Mouse (Mus musculus): Measurements from ENCODE around the gene Slc18a2.
A peak's percentile ranks its signal among the peaks of the same experiment; 100 is the strongest.

Gene Slc18a2

DNA sequence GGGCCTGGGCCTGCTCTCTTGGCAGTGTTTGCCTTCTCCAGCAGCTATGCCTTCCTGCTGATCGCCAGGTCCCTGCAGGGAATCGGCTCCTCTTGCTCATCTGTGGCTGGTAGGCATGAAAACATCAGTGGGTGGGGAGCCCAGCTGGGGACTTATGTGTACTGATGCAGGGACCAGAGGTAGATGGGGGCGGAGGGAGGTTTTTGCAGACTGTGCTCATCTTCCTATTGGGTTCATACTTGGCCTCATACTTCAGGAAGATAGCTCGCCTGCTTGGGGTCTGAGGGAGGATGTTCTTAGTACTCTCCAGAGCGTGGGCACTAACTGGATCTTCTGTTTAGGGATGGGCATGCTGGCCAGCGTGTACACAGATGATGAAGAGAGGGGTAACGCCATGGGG lies 12.5 kb downstream of the Slc18a2 start:
- no peak for DNase-seq (ENCODE audit: low read depth in 2 of 2, low spot score in 2 of 2)

DNA sequence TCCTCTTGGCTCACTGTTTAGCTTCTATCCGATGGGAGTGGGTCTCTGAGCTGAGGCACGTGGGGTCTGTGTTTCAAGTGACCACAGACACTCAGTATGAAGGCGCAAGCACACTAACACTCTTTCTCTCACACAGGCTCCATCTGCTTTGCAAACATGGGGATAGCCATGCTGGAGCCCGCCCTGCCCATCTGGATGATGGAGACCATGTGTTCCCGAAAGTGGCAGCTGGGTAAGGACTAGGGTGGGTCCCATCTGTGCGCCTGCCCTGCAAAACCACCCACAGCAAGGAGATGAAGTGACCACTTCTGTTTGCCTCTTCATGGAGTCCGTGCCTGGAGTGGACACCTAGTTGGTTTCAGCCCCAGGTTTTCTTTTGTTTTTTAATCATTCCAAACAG lies 15.7 kb downstream of the Slc18a2 start:
- DNase-seq (ENCODE audit: low read depth in 2 of 2, low spot score in 2 of 2): no peak

DNA sequence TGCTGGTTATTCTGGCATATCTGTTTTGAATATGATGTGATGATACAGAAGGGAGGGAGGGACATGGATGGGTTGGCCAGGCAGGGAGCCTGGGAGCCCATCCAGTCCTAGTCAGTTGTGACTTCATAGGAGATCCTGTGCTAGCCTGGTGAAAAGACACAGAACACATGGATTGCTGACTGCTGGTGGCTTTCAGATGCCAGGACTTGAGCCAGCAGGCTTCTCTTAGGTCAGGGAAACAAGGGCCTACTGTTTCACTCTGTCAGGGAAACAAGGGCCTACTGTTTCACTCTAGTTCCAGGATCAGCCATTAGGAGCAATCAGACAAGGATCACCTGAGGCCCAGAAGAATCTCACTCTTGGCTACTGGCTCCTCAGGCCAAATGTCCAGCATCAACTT lies 20.1 kb downstream of the Slc18a2 start:
- no peak for DNase-seq (ENCODE audit: low read depth in 2 of 2, low spot score in 2 of 2)

DNA sequence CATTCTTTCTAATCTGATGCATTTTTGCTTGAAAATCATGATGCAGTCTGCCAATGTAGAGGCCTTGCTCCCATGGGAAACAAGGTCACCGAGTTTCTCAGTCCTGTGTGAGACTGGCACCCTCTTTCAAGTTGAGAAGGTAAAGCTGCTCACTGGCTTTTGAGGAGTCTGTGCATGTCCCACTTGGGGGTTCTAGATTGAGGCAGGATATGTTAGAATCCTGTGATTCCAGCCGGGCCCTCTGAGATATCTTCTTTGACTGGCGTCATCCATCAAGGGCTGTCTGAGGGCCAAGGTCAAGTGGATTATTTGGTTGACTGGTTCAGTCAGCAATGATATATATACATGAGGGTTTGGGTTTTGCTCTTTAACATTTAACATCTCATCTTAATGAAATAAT lies 21.3 kb downstream of the Slc18a2 start:
- no peak for DNase-seq (ENCODE audit: low read depth in 2 of 2, low spot score in 2 of 2)

DNA sequence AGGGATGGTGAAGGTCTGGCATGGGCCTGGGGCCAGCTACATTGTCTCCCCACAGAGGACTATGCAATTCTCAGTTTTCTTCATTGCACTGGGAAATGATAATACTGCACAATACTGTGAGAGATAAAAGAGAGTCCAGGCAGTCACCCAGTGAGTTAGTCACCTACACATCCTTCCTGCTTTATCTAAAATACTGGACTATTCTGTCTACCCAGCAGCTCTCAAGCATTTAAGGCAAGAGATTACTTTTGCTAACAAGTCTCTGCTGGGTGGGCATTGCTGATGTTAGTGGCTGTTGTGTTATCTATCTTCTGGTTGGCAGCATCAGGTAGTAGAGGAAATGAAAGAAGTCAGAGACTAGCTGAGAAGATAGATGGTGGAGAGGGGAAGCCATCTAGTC lies 28.3 kb downstream of the Slc18a2 start:
- DNase-seq (ENCODE audit: low read depth in 2 of 2, low spot score in 2 of 2): no peak

DNA sequence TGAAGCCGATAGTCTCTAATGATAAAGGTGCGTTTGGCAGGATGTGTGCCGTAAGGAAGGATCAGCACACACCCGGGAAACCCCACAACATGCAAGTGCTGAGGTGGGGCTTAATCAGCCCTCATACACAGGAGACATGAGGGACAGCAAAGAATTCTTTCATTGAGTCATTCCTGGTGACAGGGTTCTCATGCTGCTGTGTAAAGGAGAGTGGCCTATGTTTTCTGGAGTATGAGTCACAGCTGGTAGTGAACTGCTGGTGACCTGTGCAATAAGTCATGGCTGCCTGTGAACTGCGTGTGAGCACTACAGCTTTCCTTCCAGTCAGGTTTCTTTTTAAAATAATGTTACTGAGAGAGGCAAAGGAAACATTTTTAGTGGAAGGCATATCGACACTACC lies 29.1 kb downstream of the Slc18a2 start:
- no peak for DNase-seq (ENCODE audit: low read depth in 2 of 2, low spot score in 2 of 2)

DNA sequence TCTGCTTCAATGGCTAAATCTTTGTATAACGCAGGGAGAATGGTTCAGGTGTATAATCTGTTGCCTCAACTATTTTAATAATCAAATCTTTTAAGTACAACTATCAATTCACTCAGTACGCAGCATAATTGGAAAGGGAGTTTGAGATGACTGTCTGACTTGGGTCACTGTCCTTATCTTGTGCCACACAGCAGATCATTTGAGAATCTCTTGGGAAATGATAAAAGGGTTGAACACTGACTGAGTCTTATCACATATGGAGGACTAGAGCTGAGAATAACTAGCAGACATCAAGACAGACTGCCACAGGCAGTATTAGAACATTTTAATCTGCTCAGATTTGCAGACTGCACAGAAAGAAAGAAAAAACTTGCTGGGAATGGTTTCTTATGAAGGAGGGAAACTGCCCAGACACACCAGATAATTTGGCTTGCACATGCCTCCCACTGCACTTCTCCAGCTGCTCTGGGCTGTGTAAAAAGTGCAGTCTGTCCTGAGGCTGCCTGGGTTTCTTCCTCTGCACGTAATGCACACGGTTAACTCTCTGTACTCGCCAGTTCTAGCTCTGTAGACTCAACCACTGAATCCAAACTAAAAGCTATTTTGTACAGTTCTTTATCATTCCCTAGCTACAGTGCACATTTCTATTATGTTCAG lies 31.6 kb downstream of the Slc18a2 start:
- DNase-seq (ENCODE audit: low read depth in 2 of 2, low spot score in 2 of 2): no peak

DNA sequence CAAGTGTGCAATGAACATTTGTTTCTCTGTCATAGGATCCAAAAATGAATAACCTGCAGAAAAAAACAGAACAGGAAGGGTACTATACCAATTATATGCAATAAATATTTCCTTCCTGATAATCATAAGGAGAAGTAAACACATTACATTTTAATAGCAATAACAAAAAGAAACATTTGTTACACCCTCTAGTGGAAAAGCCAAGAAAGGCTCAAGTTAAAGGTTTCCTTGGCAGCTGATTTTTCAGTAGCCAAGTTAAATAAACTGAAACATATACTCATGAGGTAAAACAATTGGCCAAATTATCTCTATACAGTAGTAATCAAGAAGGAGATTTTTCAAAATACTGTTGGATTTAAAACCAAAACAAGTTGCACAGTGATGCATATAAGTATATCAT lies 54.6 kb downstream of the Slc18a2 start:
- DNase-seq (ENCODE audit: low read depth in 2 of 2, low spot score in 2 of 2): no peak

DNA sequence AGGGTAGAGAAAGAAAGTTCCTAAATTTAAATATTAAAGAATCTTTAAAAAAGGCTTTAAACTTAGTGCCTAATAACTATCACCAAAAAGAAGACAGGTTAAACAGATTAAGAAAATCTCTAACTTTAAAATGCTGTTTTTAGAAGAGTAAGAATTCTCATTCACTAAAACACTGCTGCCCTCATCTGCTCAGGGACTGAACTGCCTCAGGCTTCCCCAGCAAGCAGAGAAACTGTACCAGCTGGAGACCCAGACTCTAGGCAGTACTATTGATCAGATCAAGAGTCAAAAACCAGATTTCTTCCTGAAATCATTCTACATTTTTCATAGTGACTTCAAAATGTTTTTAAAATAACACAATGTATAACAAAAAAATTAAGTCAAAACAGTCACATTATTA lies 55.9 kb downstream of the Slc18a2 start:
- peak in 1 of 2 experiments; percentile 7 for DNase-seq (ENCODE audit: low read depth in 2 of 2, low spot score in 2 of 2)

DNA sequence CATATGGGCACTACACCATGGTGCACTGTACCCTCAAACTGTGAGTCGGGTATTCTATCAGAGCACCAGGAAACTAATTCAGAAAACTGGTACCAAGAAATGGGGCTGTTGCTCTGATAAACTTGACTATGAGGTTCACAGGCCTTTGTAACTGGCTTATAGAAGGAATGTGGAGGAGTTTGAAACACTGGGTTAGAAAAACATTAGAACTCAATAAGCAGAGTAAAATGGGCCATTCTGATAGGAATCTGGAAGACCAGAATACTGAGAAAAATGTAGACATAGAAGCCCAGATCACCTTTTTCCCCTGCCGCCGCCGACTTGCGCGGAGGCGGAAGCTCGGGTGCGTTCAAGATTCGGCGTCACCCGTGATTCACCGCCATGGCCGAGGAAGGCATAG lies 61.3 kb downstream of the Slc18a2 start, which contains the start of gene Rps12-ps3:
Rps12-ps3 (plus strand) TSS at position 301 of the 400 bp plus-strand sequence.
- no peak for DNase-seq (ENCODE audit: low read depth in 2 of 2, low spot score in 2 of 2)

DNA sequence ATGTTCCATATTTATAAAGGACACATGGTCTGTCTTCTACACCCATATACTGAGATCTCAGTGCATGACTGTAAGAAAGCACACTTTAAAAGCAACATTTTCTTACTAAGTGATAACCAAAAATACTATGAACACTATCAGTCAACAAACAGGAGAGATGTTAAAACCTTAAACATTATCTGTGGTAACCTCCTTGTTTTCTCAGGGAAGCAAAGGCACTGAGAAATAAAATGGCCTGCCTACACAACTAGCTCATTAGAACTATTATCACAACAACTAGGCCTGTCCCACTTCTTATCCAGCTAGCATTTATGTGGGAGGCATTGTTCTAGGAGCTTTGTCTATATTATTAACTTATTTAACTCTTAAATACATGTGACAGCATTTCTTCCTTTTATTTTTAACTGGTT lies 70.1 kb downstream of the Slc18a2 start:
- no peak for DNase-seq (ENCODE audit: low read depth in 2 of 2, low spot score in 2 of 2)

DNA sequence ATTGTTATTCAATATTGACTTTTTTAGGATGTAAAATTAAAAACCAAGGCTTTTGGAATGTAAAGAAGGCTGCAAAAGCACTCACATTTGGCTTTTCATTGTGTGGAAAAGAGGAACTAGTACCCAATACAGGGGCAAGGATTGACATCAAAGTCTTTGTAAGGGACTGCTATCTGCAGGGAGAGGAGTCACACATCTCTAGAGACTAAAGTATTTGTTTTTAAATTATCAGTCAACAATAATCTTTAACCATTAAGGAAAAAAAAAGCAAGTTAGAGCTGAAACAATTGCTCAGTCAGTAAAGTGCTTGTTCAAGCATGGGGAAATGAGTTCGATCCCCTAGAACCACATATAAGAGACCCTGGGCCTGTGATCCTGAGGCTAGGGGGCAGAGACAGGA lies 76.0 kb downstream of the Slc18a2 start:
- DNase-seq (ENCODE audit: low read depth in 2 of 2, low spot score in 2 of 2): no peak

DNA sequence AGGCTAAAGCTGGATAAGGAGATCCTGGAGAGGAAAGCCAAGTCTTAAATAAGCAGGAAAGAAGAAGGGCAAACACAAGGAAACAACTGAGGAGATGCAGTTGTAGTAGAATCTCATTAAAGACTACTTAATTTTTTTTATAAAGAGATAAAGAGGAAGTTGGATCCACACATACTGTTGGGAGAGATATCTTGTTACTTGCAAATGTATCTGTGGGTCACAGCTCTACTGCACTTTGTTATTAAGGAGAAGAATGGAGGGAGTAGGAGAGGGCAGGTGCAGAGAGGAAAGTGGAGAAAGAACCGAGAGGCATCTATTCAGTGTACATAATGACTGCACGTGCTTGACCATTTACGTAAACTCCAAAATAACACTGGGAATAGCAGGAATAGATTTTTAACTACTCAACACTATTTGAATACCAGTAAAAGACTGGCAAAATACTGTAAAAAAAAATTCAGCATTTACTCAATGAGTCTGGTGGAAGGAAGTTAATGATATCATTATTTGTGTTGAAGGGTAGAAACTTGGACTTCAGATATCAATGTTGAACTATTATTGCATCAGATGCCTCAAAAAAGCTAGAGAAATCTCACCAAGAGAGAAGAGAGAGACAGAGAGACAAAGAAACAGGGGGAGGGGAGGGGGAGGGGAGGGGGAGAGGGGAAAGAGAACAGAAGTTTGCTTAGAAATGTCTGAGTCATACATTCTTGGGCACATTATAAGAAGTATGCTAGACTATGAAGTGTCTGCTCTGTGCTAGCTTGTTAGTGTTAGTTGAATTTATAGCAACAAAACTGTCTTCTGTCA lies 77.4 kb downstream of the Slc18a2 start:
- no peak for DNase-seq (ENCODE audit: low read depth in 2 of 2, low spot score in 2 of 2)

DNA sequence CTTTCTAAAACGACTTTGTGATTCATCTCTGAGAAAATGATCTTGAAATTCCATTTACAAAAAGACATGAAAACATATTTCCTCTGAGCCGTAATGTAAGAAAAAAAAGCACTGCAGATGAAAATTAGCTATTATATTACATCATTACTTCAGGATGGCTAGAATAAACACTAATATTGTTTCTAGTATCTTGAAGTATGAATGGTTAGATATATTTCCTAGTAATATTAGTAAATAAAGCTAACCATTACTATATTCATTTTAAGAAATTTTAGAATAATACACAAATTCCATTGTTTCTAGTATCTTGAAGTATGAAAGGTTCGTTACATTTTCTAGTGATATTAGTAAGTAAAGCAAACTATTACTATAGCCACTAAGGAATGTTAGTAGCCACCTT lies 79.2 kb downstream of the Slc18a2 start:
- DNase-seq (ENCODE audit: low read depth in 2 of 2, low spot score in 2 of 2): no peak

DNA sequence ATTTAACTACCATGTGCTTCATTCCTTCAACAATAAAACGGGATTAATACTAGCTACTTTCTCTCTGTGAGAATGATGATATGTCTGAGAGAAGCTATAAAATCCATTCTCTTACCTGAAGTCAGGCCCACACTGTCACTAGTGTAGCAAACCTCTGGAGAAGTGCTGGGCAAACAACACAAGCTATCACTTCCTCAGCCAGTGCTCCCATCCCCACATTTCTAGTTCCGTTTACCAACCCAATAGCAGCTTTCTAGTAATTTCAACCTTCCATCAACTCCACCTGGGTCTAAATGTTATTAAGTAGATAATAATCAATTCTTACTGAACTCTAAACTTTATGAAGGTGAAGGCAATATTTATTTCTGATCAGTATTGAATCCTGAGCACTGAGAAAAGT lies 82.3 kb downstream of the Slc18a2 start:
- no peak for DNase-seq (ENCODE audit: low read depth in 2 of 2, low spot score in 2 of 2)

DNA sequence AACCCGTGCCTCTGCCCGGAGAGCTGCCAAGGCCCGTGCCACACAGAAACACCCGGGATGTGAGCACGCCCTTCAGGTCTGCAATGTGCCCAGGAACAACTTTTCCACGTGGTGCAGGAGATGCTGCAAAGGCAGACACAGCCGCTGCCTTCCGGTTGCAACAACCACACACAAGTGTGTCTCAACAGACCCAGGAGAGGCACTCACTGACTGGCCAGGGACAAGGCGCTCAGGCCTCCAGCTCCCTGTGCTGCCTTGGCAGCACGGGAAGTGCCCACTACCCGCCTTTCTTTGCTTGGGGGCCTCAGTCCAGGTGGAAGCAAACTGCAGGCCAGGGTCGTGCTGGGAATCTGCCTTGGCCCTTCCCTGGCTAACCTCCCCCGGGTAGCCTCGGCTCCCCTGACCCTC lies 83.6 kb downstream of the Slc18a2 start:
- peak; percentile 23 to 26 for DNase-seq (ENCODE audit: low read depth in 2 of 2, low spot score in 2 of 2)

DNA sequence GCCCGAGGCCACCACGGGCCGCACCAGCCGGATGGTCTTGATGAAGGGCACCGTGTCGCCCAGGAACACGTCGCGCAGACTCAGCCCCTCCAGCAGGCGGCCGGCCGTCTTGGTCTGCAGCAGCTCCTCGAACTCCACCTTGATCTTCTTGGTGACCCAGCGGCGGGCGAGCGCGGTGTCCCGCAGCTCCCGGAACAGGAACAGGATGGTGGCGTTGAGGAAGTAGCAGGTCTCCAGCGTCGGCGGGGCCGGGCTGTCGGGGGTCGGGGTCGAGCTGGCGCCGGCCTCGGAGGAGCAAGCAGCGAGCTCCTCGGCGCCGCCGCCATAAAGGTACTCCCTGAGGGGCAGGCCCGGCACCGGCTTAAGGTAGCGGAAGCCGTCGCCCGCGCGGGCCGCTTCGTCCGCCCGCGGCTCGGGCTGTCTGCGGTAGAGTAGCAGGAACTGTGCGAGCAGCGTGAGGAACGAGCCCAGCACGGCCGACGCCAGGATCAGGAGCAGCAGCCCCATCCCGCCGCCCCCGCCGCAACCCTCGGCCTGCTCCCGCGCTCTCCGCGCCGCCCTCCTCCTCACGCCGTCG lies 84.5 kb downstream of the Slc18a2 start:
- DNase-seq (ENCODE audit: low read depth in 2 of 2, low spot score in 2 of 2): peak; percentile 59 to 62
